Mouse (Mus musculus): ENCODE data around the gene Dhx35. TPM values are rescaled to one million over a fixed set of nuclear protein-coding genes. Genes with fewer than 3 reads are reported as not detected.

Dhx35 gene
- 20.1 and 22.7 TPM in 2 replicates for polyA plus RNA-seq (2016; fragmentation: Nextera tagmentation; extraction: Ambion mirVana)

GRCm38 (mm10) chr2:158794494-158795004, at the start of gene Dhx35:
Gene Dhx35 (plus strand): TSS chr2:158794807.
- peak within 1 kb of the TSS; percentile 76 for H3K4me2 ChIP-seq

DNA sequence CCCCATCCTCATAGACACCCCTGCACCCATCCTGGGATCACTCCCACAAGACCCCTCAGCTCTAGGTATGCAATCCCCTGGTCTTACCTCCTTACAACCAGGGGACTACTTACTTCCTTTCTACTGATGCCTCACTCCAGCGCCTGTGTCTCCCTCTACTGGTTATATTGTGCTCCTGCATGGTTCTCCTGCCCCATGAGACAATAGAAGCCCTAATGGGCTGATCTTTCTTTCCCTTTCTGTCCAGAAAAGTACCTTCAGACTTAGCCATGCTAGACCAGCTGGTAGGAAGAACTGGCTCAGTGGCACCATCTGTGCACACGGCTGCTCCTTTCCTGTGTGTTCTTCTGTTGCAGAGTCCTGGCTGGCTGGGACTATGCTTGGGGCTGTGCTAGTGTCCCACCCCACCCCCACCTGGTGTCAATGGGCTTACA, 49.5 kb upstream of the Dhx35 start:
- Histone ChIP-seq H3K9me3 (peaks cover 2% of the 10 kb centered on the region; the same call in 1 of the 2 replicates), H3K9ac (no peak overlapping the region), H3K4me1 (peaks cover 8% of the 10 kb centered on the region; the same call in 1 of the 2 replicates), H3K4me3 (replicated peaks) (no peak overlapping the region), H3K36me3 (replicated peaks) (no peaks in the 10 kb centered on the region), H3K4me2 (no peak overlapping the region), H3K27me3 (no peaks in the 10 kb centered on the region), H3K27ac (no peak overlapping the region)
- peak; percentile 51; the same call in 1 of the 2 replicates for ATAC-seq (ENCODE audit: low FRiP score)
- 13% methylated on average over 2 of the region's 2 CpGs for WGBS

More at GRCm38 (mm10) chr2:158794494-158795004, at the start of gene Dhx35:
- Histone ChIP-seq H3K4me1 (peaks cover 23% of the 10 kb centered on the region), H3K9me3 (no peaks in the 10 kb centered on the region), H3K27ac (peak within 1 kb of the TSS; percentile 86), H3K36me3 (replicated peaks) (0 out of 2 replicates have a peak, but pooled peaks cover under 1% of the 10 kb centered on the region), H3K9ac (peak within 1 kb of the TSS; percentile 68), H3K27me3 (no peaks in the 10 kb centered on the region), H3K4me3 (replicated peaks) (peak within 1 kb of the TSS; percentile 76)
- ATAC-seq (ENCODE audit: low FRiP score) = peak; percentile 100
- under 1% methylated on average over 33 of the region's 33 CpGs for WGBS

DNA sequence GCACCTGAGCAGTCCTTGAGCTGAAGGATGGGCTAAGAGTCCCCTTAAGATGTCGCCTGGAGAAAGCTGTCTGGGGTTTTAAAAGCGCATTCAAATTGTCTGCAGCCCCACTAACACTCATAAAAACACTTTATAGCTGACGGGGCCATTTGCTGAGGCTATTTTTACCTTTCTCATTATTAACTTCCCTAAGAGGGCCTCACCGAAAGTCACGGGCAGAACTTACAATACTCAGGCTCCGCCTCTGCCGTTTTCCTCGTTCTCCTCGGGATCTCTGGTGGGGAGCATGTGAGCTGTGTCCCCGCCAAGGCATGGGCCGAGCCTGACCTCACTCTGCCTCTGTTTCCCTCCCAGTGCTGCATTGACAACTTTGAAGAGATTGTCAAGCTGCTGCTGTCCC, 48.4 kb upstream of the Dhx35 start:
- WGBS = 76% methylated on average over 11 of the region's 11 CpGs
- ATAC-seq (ENCODE audit: low FRiP score) = no peak
- Histone ChIP-seq H3K4me3 (replicated peaks) (no peak overlapping the region), H3K4me1 (peaks cover 4% of the 10 kb centered on the region; the same call in 1 of the 2 replicates), H3K27me3 (no peaks in the 10 kb centered on the region), H3K36me3 (replicated peaks) (no peaks in the 10 kb centered on the region), H3K4me2 (no peak overlapping the region), H3K9ac (no peak overlapping the region), H3K27ac (no peak overlapping the region), H3K9me3 (peaks cover 2% of the 10 kb centered on the region; the same call in 1 of the 2 replicates)

DNA sequence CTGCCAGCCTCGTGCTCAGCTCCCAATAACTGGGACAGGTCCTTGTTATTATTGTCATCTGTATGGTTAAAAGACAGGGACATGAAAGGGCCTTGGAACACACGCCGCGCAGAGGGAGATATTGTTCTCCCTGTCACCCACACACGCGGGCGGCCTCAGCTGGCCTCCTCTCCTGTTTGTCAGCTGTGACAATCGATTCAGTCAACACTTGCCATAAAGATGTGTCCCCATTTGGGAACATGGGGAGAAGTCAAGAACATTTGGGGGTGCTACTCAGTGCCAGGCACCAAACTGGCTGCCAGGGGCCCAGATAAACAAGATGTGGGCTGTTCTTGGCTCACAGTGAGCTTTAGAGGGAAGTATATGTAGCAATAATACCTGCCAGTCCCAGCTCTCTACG, 45.2 kb upstream of the Dhx35 start:
- H3K4me3 ChIP-seq (replicated peaks) = no peak overlapping the region
- no peak overlapping the region for H3K4me2 ChIP-seq
- H3K4me1 ChIP-seq = no peaks in the 10 kb centered on the region
- no peak overlapping the region for H3K27ac ChIP-seq
- WGBS = 91% methylated on average over 9 of the region's 9 CpGs
- H3K36me3 ChIP-seq (replicated peaks) = no peaks in the 10 kb centered on the region
- H3K9ac ChIP-seq = no peak overlapping the region
- H3K9me3 ChIP-seq = no peaks in the 10 kb centered on the region
- no peaks in the 10 kb centered on the region for H3K27me3 ChIP-seq
- no peak for ATAC-seq (ENCODE audit: low FRiP score)

- no peak overlapping the region for H3K4me2 ChIP-seq
- H3K9ac ChIP-seq = no peak overlapping the region
- no peak for ATAC-seq (ENCODE audit: low FRiP score)
- H3K27me3 ChIP-seq = no peaks in the 10 kb centered on the region
- H3K4me1 ChIP-seq = no peaks in the 10 kb centered on the region
- no peaks in the 10 kb centered on the region for H3K36me3 ChIP-seq (replicated peaks)
- no peak overlapping the region for H3K4me3 ChIP-seq (replicated peaks)
- no peaks in the 10 kb centered on the region for H3K9me3 ChIP-seq
- H3K27ac ChIP-seq = no peak overlapping the region
- 70% methylated on average over 2 of the region's 2 CpGs for WGBS
These were observed 34.4 kb upstream of the Dhx35 start for GRCm38 (mm10) chr2:158760231-158760630.

DNA sequence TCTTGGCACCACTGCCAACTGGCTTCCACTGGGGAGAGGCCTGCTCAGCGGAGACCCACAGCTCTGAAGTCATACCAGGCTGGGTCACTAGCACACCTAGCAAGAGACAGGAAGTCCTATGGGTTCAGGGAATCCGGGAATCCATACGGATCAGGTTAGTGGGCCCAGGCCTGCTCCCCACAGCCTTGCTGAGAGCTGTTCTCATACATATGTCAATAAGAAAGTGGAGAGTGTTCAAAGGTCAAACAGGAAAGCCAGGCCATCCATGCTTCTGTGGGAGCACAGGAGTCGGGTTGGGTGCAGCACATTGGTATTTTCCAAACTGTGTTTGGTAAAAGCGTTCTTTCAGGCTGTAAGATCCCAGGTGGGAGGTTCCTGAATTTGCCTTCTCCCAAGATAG, 32.3 kb upstream of the Dhx35 start:
- no peak overlapping the region for H3K9ac ChIP-seq
- H3K4me2 ChIP-seq = no peak overlapping the region
- H3K4me3 ChIP-seq (replicated peaks) = no peak overlapping the region
- no peaks in the 10 kb centered on the region for H3K27me3 ChIP-seq
- ATAC-seq (ENCODE audit: low FRiP score) = no peak
- H3K36me3 ChIP-seq (replicated peaks) = no peaks in the 10 kb centered on the region
- H3K9me3 ChIP-seq = no peaks in the 10 kb centered on the region
- WGBS = 89% methylated on average over 5 of the region's 5 CpGs
- H3K4me1 ChIP-seq = peaks cover 2% of the 10 kb centered on the region; the same call in 1 of the 2 replicates
- no peak overlapping the region for H3K27ac ChIP-seq

DNA sequence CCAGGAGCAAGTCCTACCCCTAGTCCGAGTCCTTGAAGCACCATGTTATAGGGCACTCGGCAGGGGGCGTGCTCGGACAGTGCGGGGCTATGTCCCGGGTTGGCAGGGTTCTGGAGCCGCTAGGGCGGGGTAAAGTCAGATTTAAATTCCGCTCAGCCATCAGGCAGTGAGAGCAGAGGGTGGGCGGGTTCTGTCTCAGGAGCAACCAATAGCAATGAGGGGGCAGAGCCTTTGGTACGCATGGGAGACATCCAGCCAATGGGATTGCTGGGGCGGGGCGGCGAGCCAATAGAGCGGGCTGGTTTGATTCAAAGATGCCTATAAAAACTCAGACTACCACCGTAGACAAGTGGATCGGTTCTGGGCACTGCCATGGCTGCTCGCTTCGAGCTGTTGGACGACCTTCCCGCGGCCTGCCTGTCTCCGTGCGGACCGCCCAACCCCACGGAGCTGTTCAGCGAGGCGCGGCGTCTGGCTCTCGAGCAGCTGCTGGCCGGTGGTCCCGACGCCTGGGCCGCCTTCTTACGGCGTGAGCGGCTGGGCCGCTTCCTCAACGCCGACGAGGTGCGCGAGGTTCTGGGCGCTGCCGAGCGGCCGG, 26.8 kb upstream of the Dhx35 start, which contains the start of gene Fam83d:
TSS of gene Fam83d (plus strand) at position 352 of the 598 bp plus-strand sequence.
- 0% methylated on average over 47 of the region's 48 CpGs for WGBS
- peaks cover 47% of the 10 kb centered on the region for H3K4me1 ChIP-seq
- H3K27me3 ChIP-seq = no peaks in the 10 kb centered on the region
- peak within 1 kb of the TSS; percentile 78 for H3K4me2 ChIP-seq
- ATAC-seq (ENCODE audit: low FRiP score) = peak; percentile 98
- peak within 1 kb of the TSS; percentile 65 for H3K9ac ChIP-seq
- peak within 1 kb of the TSS; percentile 71 for H3K4me3 ChIP-seq (replicated peaks)
- peak within 1 kb of the TSS; percentile 68 for H3K27ac ChIP-seq
- H3K36me3 ChIP-seq (replicated peaks) = 0 out of 2 replicates have a peak, but pooled peaks cover 2% of the 10 kb centered on the region
- no peaks in the 10 kb centered on the region for H3K9me3 ChIP-seq

DNA sequence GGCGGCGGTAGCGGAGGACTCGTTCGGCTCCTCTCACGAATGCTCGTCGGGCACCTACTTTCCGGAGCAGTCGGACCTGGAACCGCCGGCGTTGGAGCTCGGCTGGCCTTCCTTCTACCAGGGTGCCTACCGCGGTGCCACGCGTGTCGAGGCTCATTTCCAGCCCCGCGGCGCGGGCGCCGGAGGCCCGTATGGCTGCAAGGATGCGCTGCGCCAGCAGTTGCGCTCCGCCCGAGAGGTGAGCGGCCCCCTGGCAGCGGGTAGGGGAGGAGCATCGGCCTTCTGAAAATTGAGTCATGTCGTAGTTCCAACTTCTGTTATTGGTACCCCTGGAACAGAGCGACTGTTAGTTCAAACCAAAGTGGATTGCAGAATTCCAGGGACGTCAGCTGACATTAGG, 26.3 kb upstream of the Dhx35 start:
- H3K27me3 ChIP-seq = no peaks in the 10 kb centered on the region
- peak overlapping the region; percentile 65 for H3K9ac ChIP-seq
- H3K27ac ChIP-seq = peak overlapping the region; percentile 68
- H3K4me3 ChIP-seq (replicated peaks) = peak overlapping the region; percentile 71
- H3K4me2 ChIP-seq = peak overlapping the region; percentile 78
- peaks cover 51% of the 10 kb centered on the region for H3K4me1 ChIP-seq
- no peaks in the 10 kb centered on the region for H3K9me3 ChIP-seq
- peak; percentile 12; the same call in 1 of the 2 replicates for ATAC-seq (ENCODE audit: low FRiP score)
- H3K36me3 ChIP-seq (replicated peaks) = 0 out of 2 replicates have a peak, but pooled peaks cover 5% of the 10 kb centered on the region
- 0% methylated on average over 31 of the region's 37 CpGs for WGBS

GRCm38 (mm10) chr2:158768771-158769170, 25.8 kb upstream of the Dhx35 start:
- ATAC-seq (ENCODE audit: low FRiP score) = no peak
- WGBS = 9% methylated on average over 5 of the region's 5 CpGs
- peaks cover 5% of the 10 kb centered on the region; the same call in 1 of the 2 replicates for H3K36me3 ChIP-seq (replicated peaks)
- no peaks in the 10 kb centered on the region for H3K27me3 ChIP-seq
- no peak overlapping the region for H3K27ac ChIP-seq
- H3K9me3 ChIP-seq = no peaks in the 10 kb centered on the region
- peak overlapping the region; percentile 71 for H3K4me3 ChIP-seq (replicated peaks)
- peak overlapping the region; percentile 78 for H3K4me2 ChIP-seq
- peak overlapping the region; percentile 65 for H3K9ac ChIP-seq
- H3K4me1 ChIP-seq = peaks cover 54% of the 10 kb centered on the region

DNA sequence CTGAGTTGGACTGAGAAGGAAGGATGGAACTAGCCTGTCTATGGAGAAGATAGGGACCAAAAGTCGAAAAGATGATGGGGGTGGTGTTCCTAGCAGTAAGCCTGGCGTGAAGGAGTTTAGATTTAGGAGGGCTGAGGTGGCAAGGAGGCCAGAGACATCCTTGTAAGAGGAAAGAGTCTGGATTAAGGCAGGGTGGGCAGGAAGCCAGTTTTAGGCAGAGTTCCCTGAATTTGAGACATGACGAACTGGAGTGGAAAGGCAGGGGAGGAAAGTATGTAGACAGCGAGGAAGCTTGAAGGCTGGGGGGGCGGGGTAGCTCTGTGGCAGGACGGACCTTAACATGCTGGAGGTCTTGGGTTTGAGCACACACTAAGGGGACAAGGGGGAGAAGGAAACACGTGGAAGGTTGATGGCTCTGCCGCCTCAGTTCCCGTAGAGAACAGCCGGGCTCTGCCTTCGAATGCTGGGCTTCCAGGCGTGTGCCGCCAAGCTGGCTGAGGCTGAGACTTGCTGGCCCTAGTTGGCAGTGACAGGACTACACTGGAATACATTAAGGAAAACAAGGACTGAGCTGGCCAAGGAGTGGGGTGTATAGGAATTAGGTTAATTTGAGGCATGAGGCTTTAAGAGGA, 24.4 kb upstream of the Dhx35 start:
- Histone ChIP-seq H3K27ac (no peak overlapping the region), H3K4me1 (peaks cover 54% of the 10 kb centered on the region), H3K4me3 (replicated peaks) (peak overlapping the region; percentile 71), H3K36me3 (replicated peaks) (peaks cover 8% of the 10 kb centered on the region; the same call in 1 of the 2 replicates), H3K9ac (peak overlapping the region; percentile 65), H3K27me3 (no peaks in the 10 kb centered on the region), H3K4me2 (peak overlapping the region; percentile 78), H3K9me3 (no peaks in the 10 kb centered on the region)
- no peak for ATAC-seq (ENCODE audit: low FRiP score)
- WGBS = 49% methylated on average over 13 of the region's 13 CpGs

- Histone ChIP-seq H3K27ac (no peak overlapping the region), H3K4me1 (peaks cover 54% of the 10 kb centered on the region), H3K9ac (peak overlapping the region; percentile 36; the same call in 1 of the 2 replicates), H3K27me3 (no peaks in the 10 kb centered on the region), H3K36me3 (replicated peaks) (peaks cover 14% of the 10 kb centered on the region), H3K4me2 (peak overlapping the region; percentile 78), H3K4me3 (replicated peaks) (peak overlapping the region; percentile 71; the same call in 1 of the 2 replicates), H3K9me3 (no peaks in the 10 kb centered on the region)
- ATAC-seq (ENCODE audit: low FRiP score) = no peak
- WGBS = 62% methylated on average over 11 of the region's 11 CpGs
These were observed 23.4 kb upstream of the Dhx35 start for GRCm38 (mm10) chr2:158771066-158771763.

DNA sequence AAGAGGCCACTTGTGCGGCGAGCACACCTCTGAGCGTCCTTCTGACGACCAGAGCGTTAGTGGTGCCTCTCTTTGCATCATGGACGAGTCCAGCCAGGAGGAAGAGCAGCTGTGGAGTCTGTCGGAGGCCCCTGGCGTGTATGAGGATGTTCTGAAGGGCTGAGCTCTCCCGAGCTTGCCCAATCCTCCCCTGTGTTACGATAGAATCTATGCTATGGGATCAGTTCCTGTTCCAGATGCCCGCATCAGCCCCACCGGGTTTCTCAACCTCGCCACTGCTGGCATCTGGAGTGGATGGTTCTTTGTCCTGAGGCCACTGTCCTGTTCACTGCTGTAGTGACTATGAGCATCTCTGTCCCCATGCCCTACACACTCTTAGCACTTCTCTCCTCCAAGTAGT, 21.8 kb upstream of the Dhx35 start:
- Histone ChIP-seq H3K4me2 (no peak overlapping the region), H3K9me3 (no peaks in the 10 kb centered on the region), H3K27me3 (no peaks in the 10 kb centered on the region), H3K4me3 (replicated peaks) (no peak overlapping the region), H3K27ac (no peak overlapping the region), H3K4me1 (peaks cover 53% of the 10 kb centered on the region), H3K36me3 (replicated peaks) (peaks cover 20% of the 10 kb centered on the region), H3K9ac (no peak overlapping the region)
- no peak for ATAC-seq (ENCODE audit: low FRiP score)
- WGBS = 81% methylated on average over 13 of the region's 13 CpGs
